Mouse (Mus musculus) testis, adult 2 months (tissue): ENCODE results near the gene Calhm2. TPM values are rescaled to one million over a fixed set of nuclear protein-coding genes. Genes with fewer than 3 reads are reported as not detected.
A peak's percentile ranks its signal among the peaks of the same experiment; 100 is the strongest.
"Not testable (repeated sequence)": the region's sequence is repeated elsewhere in the genome, so short reads cannot be mapped to it uniquely, and the experiment has no call there.

ENCODE experiments used
- H3K27ac ChIP-seq: fragments of 200-500 bp; 2 replicates; pipeline ENCODE4 v1.5.1; 2012; ENCODE audit warnings: low read depth, low read length; ENCODE audit not compliant: control insufficient read depth, insufficient read depth
- H3K27me3 ChIP-seq: fragments of 200-500 bp; 2 replicates; pipeline ENCODE4 v1.6.1; 2012; ENCODE audit warnings: mild to moderate bottlenecking, low read length, moderate library complexity; ENCODE audit not compliant: control insufficient read depth, insufficient read depth
- H3K36me3 ChIP-seq: fragments of 200-500 bp; 2 replicates; pipeline ENCODE4 v1.6.1; 2012; ENCODE audit warnings: mild to moderate bottlenecking, low read length; ENCODE audit not compliant: control insufficient read depth, insufficient read depth
- H3K4me1 ChIP-seq: fragments of 200-500 bp; 2 replicates; pipeline ENCODE4 v1.6.1; 2012; ENCODE audit warnings: low read length; ENCODE audit not compliant: control insufficient read depth, insufficient read depth
- H3K4me3 ChIP-seq: fragments of 200-500 bp; 2 replicates; pipeline ENCODE4 v1.5.1; 2012; ENCODE audit warnings: low read depth, mild to moderate bottlenecking, low read length, moderate library complexity, mixed read lengths; ENCODE audit not compliant: control insufficient read depth
- CTCF ChIP-seq: fragments of 200-500 bp; IDR thresholded peaks from 2 replicates; pipeline ENCODE4 v1.5.1; 2012; ENCODE audit warnings: low read depth, mild to moderate bottlenecking, inconsistent platforms, low read length, moderate library complexity; ENCODE audit not compliant: control insufficient read depth, insufficient read depth, insufficient replicate concordance
- POLR2A ChIP-seq: fragments of 200-500 bp; IDR thresholded peaks from 2 replicates; pipeline ENCODE4 v1.6.1; 2012; ENCODE audit warnings: low read depth, mild to moderate bottlenecking, inconsistent platforms, low read length, moderate library complexity; ENCODE audit not compliant: control insufficient read depth
- polyA plus RNA-seq: library from polyadenylated mRNA; depleted of rRNA; stranded (reverse); fragments of >200 nt; gene quantifications from 2 replicates; pipeline ENCODE4 v1.2.3, GENCODE M21; 2012

Calhm2 gene
- polyA plus RNA-seq, 1 experiment, result 4.1 TPM

GRCm38 (mm10) chr19:47149854-47150253, 11.8 kb upstream of the Calhm2 start:
- peaks cover 4% of the 10 kb centered on the region; the same call in 1 of the 2 replicates for H3K4me1 ChIP-seq
- no peak overlapping the region for H3K27ac ChIP-seq
- H3K4me3 ChIP-seq, result no peak overlapping the region
- no peaks in the 10 kb centered on the region for H3K27me3 ChIP-seq
- TF ChIP-seq CTCF (no peak), POLR2A (no peak)
- H3K36me3 ChIP-seq, result no peaks in the 10 kb centered on the region

- H3K27ac ChIP-seq, result no peak overlapping the region
- TF ChIP-seq CTCF, result no peak
- no peak for TF ChIP-seq POLR2A
- no peak overlapping the region for H3K4me3 ChIP-seq
- peaks cover 4% of the 10 kb centered on the region; the same call in 1 of the 2 replicates for H3K4me1 ChIP-seq
- no peaks in the 10 kb centered on the region for H3K36me3 ChIP-seq
- no peaks in the 10 kb centered on the region for H3K27me3 ChIP-seq
These were observed 10.3 kb upstream of the Calhm2 start for GRCm38 (mm10) chr19:47148267-47148847.

- Histone ChIP-seq H3K27me3 (no peaks in the 10 kb centered on the region), H3K36me3 (no peaks in the 10 kb centered on the region), H3K4me1 (no peaks in the 10 kb centered on the region), H3K27ac (no peak within 1 kb of the TSS), H3K4me3 (no peak within 1 kb of the TSS)
- TF ChIP-seq POLR2A (no peak), CTCF (no peak)
These were observed 6.1 kb upstream of the Calhm2 start, which contains the start of gene Calhm1 for GRCm38 (mm10) chr19:47144154-47144553. TSS of gene Calhm1 (minus strand) at chr19:47144254.

- Histone ChIP-seq H3K4me3 (no peak overlapping the region), H3K36me3 (no peaks in the 10 kb centered on the region), H3K27me3 (no peaks in the 10 kb centered on the region), H3K4me1 (peaks cover 3% of the 10 kb centered on the region), H3K27ac (no peak overlapping the region)
- TF ChIP-seq POLR2A (no peak), CTCF (no peak)
These were observed 4.3 kb upstream of the Calhm2 start for GRCm38 (mm10) chr19:47142438-47142837.

GRCm38 (mm10) chr19:47139611-47140010, 1.5 kb upstream of the Calhm2 start:
- H3K36me3 ChIP-seq, H3K27ac ChIP-seq, H3K4me1 ChIP-seq, H3K27me3 ChIP-seq, H3K4me3 ChIP-seq: not testable (repeated sequence)

GRCm38 (mm10) chr19:47137051-47137581, 978 bp downstream of the Calhm2 start:
- H3K27me3 ChIP-seq, result no peaks in the 10 kb centered on the region
- H3K27ac ChIP-seq, result peak overlapping the region; percentile 82
- no peaks in the 10 kb centered on the region for H3K36me3 ChIP-seq
- H3K4me3 ChIP-seq, result peak overlapping the region; percentile 55
- H3K4me1 ChIP-seq, result peaks cover 3% of the 10 kb centered on the region
- TF ChIP-seq CTCF (no peak), POLR2A (no peak)

GRCm38 (mm10) chr19:47136170-47136569, 1.9 kb downstream of the Calhm2 start:
- H3K36me3 ChIP-seq, result no peaks in the 10 kb centered on the region
- no peaks in the 10 kb centered on the region for H3K27me3 ChIP-seq
- H3K4me3 ChIP-seq, result no peak overlapping the region
- H3K27ac ChIP-seq, result no peak overlapping the region
- H3K4me1 ChIP-seq, result peaks cover 3% of the 10 kb centered on the region
- no peak for TF ChIP-seq POLR2A
- no peak for TF ChIP-seq CTCF
